ENCODE assay signal across 20 mouse cellular contexts in the genomic region with DNA sequence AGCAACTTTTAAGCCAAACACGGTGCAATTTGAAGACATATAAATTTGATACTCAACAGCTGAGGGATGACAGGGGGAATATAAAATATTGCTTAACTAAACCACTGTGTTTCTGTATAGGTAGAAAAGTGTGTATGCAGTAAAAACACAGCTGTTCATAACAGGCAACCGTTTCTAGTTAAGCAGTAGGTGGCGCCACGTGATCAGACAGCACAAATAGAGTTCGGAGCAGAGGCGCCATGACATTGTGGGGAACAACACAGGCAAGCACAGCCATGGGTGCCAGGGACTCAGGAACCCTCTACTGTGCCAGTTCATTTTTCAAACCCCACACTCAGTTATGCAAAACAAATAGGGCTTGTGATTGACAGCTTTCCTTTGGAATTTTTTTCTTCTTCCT.
DNase-seq lines count a peak whose midpoint lies in the region; ATAC-seq and TF ChIP-seq lines count a peak whose summit lies in the region.
"Had no signal": no experiment of that assay in that cellular context is flagged by ENCODE, and none has a peak within 500 bp of the region (broad histone marks: within the 10 kb centered on the region; RNA-seq: fewer than 3 reads in every experiment).

No protein-coding gene starts in this region.

- no peak for DNase-seq in hindbrain, postnatal 0 days (ENCODE audit: low spot score)
- DNase-seq in 416B (ENCODE audit: low read depth) (peak; percentile 54), Patski (ENCODE audit: low read depth, low spot score) (no peak)
- DNase-seq in spleen, postnatal 14 days (ENCODE audit: low spot score in 2 of 2): no peak
- no peak for DNase-seq in kidney, adult 11 months
- DNase-seq: cerebellum, adult 11-12 months; cerebellum, postnatal 10 days; kidney, adult 18-20 months; kidney, postnatal 10 days; liver, postnatal 0 days; right cerebral cortex, postnatal 14 days had no signal

- POLR2A ChIA-PET in Patski (lab: Charles Lee): no interaction called here

- no peak overlapping the region for H3K27ac ChIP-seq in hindbrain, postnatal 0 days
- no peak overlapping the region for H3K27ac ChIP-seq in hindbrain, embryonic 16.5 days (ENCODE audit: low read depth, low read length)
- no peak overlapping the region for H3K27ac ChIP-seq in heart, embryonic 12.5 days (ENCODE audit: poor library complexity, severe bottlenecking)
- H3K27ac ChIP-seq: forebrain, embryonic 10.5 days; hindbrain, embryonic 15.5 days; macrophage had no signal

- H3K9ac ChIP-seq in hindbrain, postnatal 0 days (replicated peaks; ENCODE audit: low read length): no peak overlapping the region
- H3K9ac ChIP-seq in hindbrain, embryonic 16.5 days (ENCODE audit: low read depth, low read length): no peak overlapping the region
- H3K9ac ChIP-seq in heart, embryonic 12.5 days: no peak overlapping the region
- H3K9ac ChIP-seq: hindbrain, embryonic 15.5 days; liver, postnatal 0 days had no signal

- no peak overlapping the region for H3K4me2 ChIP-seq in hindbrain, postnatal 0 days (ENCODE audit: low read depth, low read length)
- H3K4me2 ChIP-seq in hindbrain, embryonic 16.5 days (ENCODE audit: low read length): no peak overlapping the region
- no peak overlapping the region for H3K4me2 ChIP-seq in heart, embryonic 12.5 days
- H3K4me2 ChIP-seq: hindbrain, embryonic 15.5 days; liver, embryonic 11.5 days had no signal

- no peaks in the 10 kb centered on the region for H3K36me3 ChIP-seq in hindbrain, postnatal 0 days (ENCODE audit: insufficient read depth, low read length)
- H3K36me3 ChIP-seq in hindbrain, embryonic 16.5 days (ENCODE audit: control insufficient read depth, insufficient read depth, low read length): no peaks in the 10 kb centered on the region
- H3K36me3 ChIP-seq in E14TG2a.4 (ENCODE audit: insufficient read depth, low read length): no peaks in the 10 kb centered on the region
- H3K36me3 ChIP-seq in heart, embryonic 12.5 days: no peaks in the 10 kb centered on the region
- H3K36me3 ChIP-seq: forebrain, embryonic 10.5 days; G1E; hindbrain, embryonic 15.5 days had no signal

- no peak for ATAC-seq in hindbrain, postnatal 0 days
- no peak for ATAC-seq in hindbrain, embryonic 16.5 days
- ATAC-seq in Patski: no peak
- no peak for ATAC-seq in heart, embryonic 12.5 days (ENCODE audit: insufficient number of reproducible peaks, low FRiP score)
- ATAC-seq: liver, postnatal 0 days; lung, postnatal 0 days had no signal

- H3K27me3 ChIP-seq in hindbrain, postnatal 0 days (ENCODE audit: insufficient read depth, low read length): no peaks in the 10 kb centered on the region
- H3K27me3 ChIP-seq in hindbrain, embryonic 16.5 days (replicated peaks; ENCODE audit: control insufficient read depth, insufficient read depth, low read length): no peaks in the 10 kb centered on the region
- no peaks in the 10 kb centered on the region for H3K27me3 ChIP-seq in E14TG2a.4 (ENCODE audit: insufficient read depth, low read length)
- H3K27me3 ChIP-seq in Patski: peaks cover 5% of the 10 kb centered on the region
- no peaks in the 10 kb centered on the region for H3K27me3 ChIP-seq in heart, embryonic 12.5 days (replicated peaks)
- H3K27me3 ChIP-seq: hindbrain, embryonic 15.5 days had no signal

- 84% methylated on average over 6 of the region's 6 CpGs for WGBS in hindbrain, postnatal 0 days
- 86% methylated on average over 6 of the region's 6 CpGs for WGBS in hindbrain, embryonic 16.5 days
- WGBS in heart, embryonic 12.5 days: 80% methylated on average over 6 of the region's 6 CpGs

- no peaks in the 10 kb centered on the region for H3K9me3 ChIP-seq in hindbrain, postnatal 0 days (ENCODE audit: low read length)
- no peaks in the 10 kb centered on the region for H3K9me3 ChIP-seq in hindbrain, embryonic 16.5 days (ENCODE audit: control insufficient read depth, low read length)
- H3K9me3 ChIP-seq in E14TG2a.4 (ENCODE audit: low read length): no peaks in the 10 kb centered on the region
- no peaks in the 10 kb centered on the region for H3K9me3 ChIP-seq in heart, embryonic 12.5 days (replicated peaks)
- H3K9me3 ChIP-seq: forebrain, embryonic 10.5 days; hindbrain, embryonic 15.5 days had no signal

- peak; percentile 28 for TF ChIP-seq CTCF in hindbrain, postnatal 0 days (IDR thresholded peaks at IDR 0.05; ENCODE audit: low read depth)
- TF ChIP-seq CTCF in E14TG2a.4 (conservative IDR thresholded peaks at IDR 0.05; ENCODE audit: low read length): peak; percentile 34
- peak; percentile 17 for TF ChIP-seq CTCF in Patski (IDR thresholded peaks at IDR 0.05)

- in situ Hi-C loops in Patski (cut with MboI; ENCODE audit: low pct_unique_long_range_greater_than_20kb): loop anchor here (25.0 kb wide), 1 partner anchor 1278 kb away; a partner anchor contains a TSS

- CTCF ChIA-PET in Patski (lab: Charles Lee): no interaction called here

- no peak overlapping the region for H3K4me3 ChIP-seq in hindbrain, postnatal 0 days (ENCODE audit: low read length)
- no peak overlapping the region for H3K4me3 ChIP-seq in hindbrain, embryonic 16.5 days (ENCODE audit: low read length)
- no peak overlapping the region for H3K4me3 ChIP-seq in E14TG2a.4 (replicated peaks; ENCODE audit: low read length)
- no peak overlapping the region for H3K4me3 ChIP-seq in heart, embryonic 12.5 days
- H3K4me3 ChIP-seq: forebrain, embryonic 10.5 days; hindbrain, embryonic 15.5 days had no signal

- no peaks in the 10 kb centered on the region for H3K4me1 ChIP-seq in hindbrain, postnatal 0 days (ENCODE audit: insufficient read depth, low read length)
- no peaks in the 10 kb centered on the region for H3K4me1 ChIP-seq in hindbrain, embryonic 16.5 days (ENCODE audit: control insufficient read depth, insufficient read depth, low read depth, low read length)
- no peaks in the 10 kb centered on the region for H3K4me1 ChIP-seq in E14TG2a.4 (replicated peaks; ENCODE audit: low read depth, low read length)
- no peaks in the 10 kb centered on the region for H3K4me1 ChIP-seq in heart, embryonic 12.5 days (replicated peaks)
- H3K4me1 ChIP-seq: forebrain, embryonic 10.5 days; hindbrain, embryonic 15.5 days had no signal
